Mouse (Mus musculus): ENCODE data around the gene Tspan9. TPM values are rescaled to one million over a fixed set of nuclear protein-coding genes. Genes with fewer than 3 reads are reported as not detected.

Gene Tspan9
- polyA plus RNA-seq, 1 experiment, result 29.8 TPM

DNA sequence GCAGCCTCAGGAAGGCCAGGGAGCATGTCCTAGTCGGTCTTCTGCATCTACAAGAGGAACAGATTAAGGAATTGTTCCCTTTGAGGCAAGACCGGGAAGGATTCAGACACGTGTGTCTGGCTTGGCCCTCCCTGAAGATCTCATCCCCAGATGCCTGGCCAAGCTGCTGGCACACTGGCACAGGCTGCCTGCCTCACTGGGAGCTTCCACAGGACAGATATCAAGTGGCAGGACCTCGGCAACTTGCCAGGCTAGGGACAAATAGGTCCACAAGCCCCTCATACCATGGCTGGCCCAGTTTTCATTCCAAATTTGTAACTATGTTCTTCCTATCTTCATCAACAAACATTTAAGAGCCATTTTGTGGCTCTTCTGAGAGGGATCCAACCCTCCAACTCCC is 16.5 kb downstream of the Tspan9 start:
- TF ChIP-seq POLR2A (IDR thresholded peaks at IDR 0.05; ENCODE audit: low read depth, low read length), result no peak
- TF ChIP-seq CTCF (IDR thresholded peaks at IDR 0.05; ENCODE audit: extremely low read depth, insufficient read depth, insufficient read length, insufficient replicate concordance), result no peak
- H3K27ac ChIP-seq (ENCODE audit: insufficient read depth, low read length), result no peak overlapping the region
- H3K36me3 ChIP-seq (ENCODE audit: control insufficient read depth, insufficient read depth, low read length), result no peaks in the 10 kb centered on the region
- H3K4me3 ChIP-seq (ENCODE audit: extremely low read depth, insufficient read depth, insufficient read length), result no peak overlapping the region
- 85% methylated on average over 4 of the region's 4 CpGs for WGBS
- no peaks in the 10 kb centered on the region for H3K27me3 ChIP-seq (ENCODE audit: control insufficient read depth, insufficient read depth, low read length)
- H3K4me1 ChIP-seq (ENCODE audit: control insufficient read depth, insufficient read depth, insufficient read length), result no peaks in the 10 kb centered on the region
- no peak for DNase-seq (ENCODE audit: low read depth in 1 of 2, low spot score in 2 of 2)

GRCm38 (mm10) chr6:128125464-128125863 is 17.9 kb downstream of the Tspan9 start:
- DNase-seq (ENCODE audit: low read depth in 1 of 2, low spot score in 2 of 2), result no peak
- TF ChIP-seq POLR2A (IDR thresholded peaks at IDR 0.05; ENCODE audit: low read depth, low read length), result no peak
- no peak for TF ChIP-seq CTCF (IDR thresholded peaks at IDR 0.05; ENCODE audit: extremely low read depth, insufficient read depth, insufficient read length, insufficient replicate concordance)
- Histone ChIP-seq H3K4me3 (ENCODE audit: extremely low read depth, insufficient read depth, insufficient read length) (no peak overlapping the region), H3K27me3 (ENCODE audit: control insufficient read depth, insufficient read depth, low read length) (no peaks in the 10 kb centered on the region), H3K36me3 (ENCODE audit: control insufficient read depth, insufficient read depth, low read length) (no peaks in the 10 kb centered on the region), H3K27ac (ENCODE audit: insufficient read depth, low read length) (no peak overlapping the region), H3K4me1 (ENCODE audit: control insufficient read depth, insufficient read depth, insufficient read length) (no peaks in the 10 kb centered on the region)
- WGBS, result 84% methylated on average over 3 of the region's 3 CpGs

- no peak for DNase-seq (ENCODE audit: low read depth in 1 of 2, low spot score in 2 of 2)
- Histone ChIP-seq H3K27ac (ENCODE audit: insufficient read depth, low read length) (peak overlapping the region; percentile 35), H3K27me3 (ENCODE audit: control insufficient read depth, insufficient read depth, low read length) (no peaks in the 10 kb centered on the region), H3K4me3 (ENCODE audit: extremely low read depth, insufficient read depth, insufficient read length) (no peak overlapping the region), H3K36me3 (ENCODE audit: control insufficient read depth, insufficient read depth, low read length) (no peaks in the 10 kb centered on the region), H3K4me1 (ENCODE audit: control insufficient read depth, insufficient read depth, insufficient read length) (no peaks in the 10 kb centered on the region)
- TF ChIP-seq POLR2A (IDR thresholded peaks at IDR 0.05; ENCODE audit: low read depth, low read length), result no peak
- no peak for TF ChIP-seq CTCF (IDR thresholded peaks at IDR 0.05; ENCODE audit: extremely low read depth, insufficient read depth, insufficient read length, insufficient replicate concordance)
- WGBS, result 78% methylated on average over 10 of the region's 10 CpGs
Measured at GRCm38 (mm10) chr6:128124222-128124971, 19.0 kb downstream of the Tspan9 start.

- H3K4me1 ChIP-seq (ENCODE audit: control insufficient read depth, insufficient read depth, insufficient read length), result no peaks in the 10 kb centered on the region
- 79% methylated on average over 5 of the region's 5 CpGs for WGBS
- H3K4me3 ChIP-seq (ENCODE audit: extremely low read depth, insufficient read depth, insufficient read length), result no peak overlapping the region
- no peaks in the 10 kb centered on the region for H3K27me3 ChIP-seq (ENCODE audit: control insufficient read depth, insufficient read depth, low read length)
- no peaks in the 10 kb centered on the region for H3K36me3 ChIP-seq (ENCODE audit: control insufficient read depth, insufficient read depth, low read length)
- H3K27ac ChIP-seq (ENCODE audit: insufficient read depth, low read length), result no peak overlapping the region
- DNase-seq (ENCODE audit: low read depth in 1 of 2, low spot score in 2 of 2), result no peak
- TF ChIP-seq POLR2A (IDR thresholded peaks at IDR 0.05; ENCODE audit: low read depth, low read length) (no peak), CTCF (IDR thresholded peaks at IDR 0.05; ENCODE audit: extremely low read depth, insufficient read depth, insufficient read length, insufficient replicate concordance) (no peak)
Measured at GRCm38 (mm10) chr6:128122127-128122526, 21.3 kb downstream of the Tspan9 start.

DNA sequence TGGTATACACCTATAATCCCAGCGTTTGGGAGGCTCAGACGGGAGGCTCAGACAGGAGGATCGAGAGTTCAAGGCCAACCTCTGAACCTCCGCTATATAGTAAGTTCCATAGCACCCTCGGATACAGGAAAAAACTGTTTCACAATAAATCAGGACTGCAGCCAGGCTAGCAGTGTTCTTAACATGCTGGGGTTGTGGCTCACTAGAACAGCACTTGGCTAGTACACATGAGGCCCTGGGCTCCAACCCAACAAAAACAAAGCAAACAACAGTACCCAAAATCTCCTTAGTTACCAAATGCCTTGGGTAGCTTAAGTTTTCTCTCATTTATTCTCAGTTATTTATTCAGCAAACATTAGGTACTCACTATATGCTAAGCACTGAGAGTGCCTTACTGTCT is 21.7 kb downstream of the Tspan9 start:
- no peak for TF ChIP-seq CTCF (IDR thresholded peaks at IDR 0.05; ENCODE audit: extremely low read depth, insufficient read depth, insufficient read length, insufficient replicate concordance)
- no peak for TF ChIP-seq POLR2A (IDR thresholded peaks at IDR 0.05; ENCODE audit: low read depth, low read length)
- H3K36me3 ChIP-seq (ENCODE audit: control insufficient read depth, insufficient read depth, low read length), result no peaks in the 10 kb centered on the region
- 86% methylated on average over 5 of the region's 5 CpGs for WGBS
- no peaks in the 10 kb centered on the region for H3K27me3 ChIP-seq (ENCODE audit: control insufficient read depth, insufficient read depth, low read length)
- H3K27ac ChIP-seq (ENCODE audit: insufficient read depth, low read length), result no peak overlapping the region
- H3K4me1 ChIP-seq (ENCODE audit: control insufficient read depth, insufficient read depth, insufficient read length), result no peaks in the 10 kb centered on the region
- no peak overlapping the region for H3K4me3 ChIP-seq (ENCODE audit: extremely low read depth, insufficient read depth, insufficient read length)
- DNase-seq (ENCODE audit: low read depth in 1 of 2, low spot score in 2 of 2), result no peak

DNA sequence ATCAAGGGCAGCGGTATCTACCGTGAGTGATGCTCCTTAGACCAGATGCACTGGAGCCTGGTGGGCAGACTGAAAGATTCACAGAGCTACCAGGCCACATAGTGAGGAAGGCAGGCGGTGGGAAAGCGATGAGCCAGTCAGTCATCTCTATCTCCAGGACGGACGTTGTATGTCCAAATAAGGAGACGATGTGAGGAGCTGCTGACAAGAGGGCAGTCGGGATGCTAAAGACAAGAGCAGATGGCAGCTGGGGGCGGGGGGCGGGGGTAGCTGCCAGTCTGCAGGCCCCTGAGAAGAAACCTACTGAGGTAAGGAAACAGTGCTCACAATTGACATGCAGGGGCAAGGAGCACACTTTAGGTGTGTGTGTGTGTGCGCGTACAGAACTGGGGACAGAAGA is 22.6 kb downstream of the Tspan9 start:
- no peak for TF ChIP-seq POLR2A (IDR thresholded peaks at IDR 0.05; ENCODE audit: low read depth, low read length)
- TF ChIP-seq CTCF (IDR thresholded peaks at IDR 0.05; ENCODE audit: extremely low read depth, insufficient read depth, insufficient read length, insufficient replicate concordance), result no peak
- H3K4me1 ChIP-seq (ENCODE audit: control insufficient read depth, insufficient read depth, insufficient read length), result no peaks in the 10 kb centered on the region
- H3K27me3 ChIP-seq (ENCODE audit: control insufficient read depth, insufficient read depth, low read length), result no peaks in the 10 kb centered on the region
- H3K27ac ChIP-seq (ENCODE audit: insufficient read depth, low read length), result no peak overlapping the region
- H3K36me3 ChIP-seq (ENCODE audit: control insufficient read depth, insufficient read depth, low read length), result no peaks in the 10 kb centered on the region
- DNase-seq (ENCODE audit: low read depth in 1 of 2, low spot score in 2 of 2), result no peak
- H3K4me3 ChIP-seq (ENCODE audit: extremely low read depth, insufficient read depth, insufficient read length), result no peak overlapping the region
- WGBS, result 96% methylated on average over 12 of the region's 12 CpGs

DNA sequence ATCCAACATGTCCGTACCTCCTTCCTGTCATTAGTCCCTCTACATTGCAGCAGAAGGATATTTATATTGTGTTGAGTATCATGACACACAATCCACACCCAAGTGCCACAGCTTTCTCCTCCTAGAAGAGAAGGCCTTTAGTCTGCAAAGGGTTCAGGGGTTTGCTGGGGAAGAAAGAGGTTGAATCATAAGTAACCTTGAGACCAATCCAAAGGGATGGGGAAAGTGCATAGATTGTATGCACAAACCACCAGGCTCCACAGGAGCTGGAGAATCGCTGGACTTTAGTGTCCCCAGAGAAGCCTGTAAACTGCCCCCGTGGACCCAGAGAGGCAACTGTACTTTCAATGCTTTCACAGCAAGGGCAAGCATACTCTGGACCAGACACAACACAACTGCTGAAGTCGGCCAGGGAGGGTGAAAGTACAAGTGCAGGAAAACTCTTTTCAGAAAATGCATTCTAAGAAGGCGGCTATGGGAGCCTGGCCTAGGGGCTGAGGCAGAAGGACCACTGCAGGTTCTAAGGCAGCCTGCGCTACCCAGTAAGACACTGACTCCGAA is 24.6 kb downstream of the Tspan9 start:
- Histone ChIP-seq H3K36me3 (ENCODE audit: control insufficient read depth, insufficient read depth, low read length) (no peaks in the 10 kb centered on the region), H3K4me1 (ENCODE audit: control insufficient read depth, insufficient read depth, insufficient read length) (no peaks in the 10 kb centered on the region), H3K4me3 (ENCODE audit: extremely low read depth, insufficient read depth, insufficient read length) (no peak overlapping the region), H3K27ac (ENCODE audit: insufficient read depth, low read length) (no peak overlapping the region), H3K27me3 (ENCODE audit: control insufficient read depth, insufficient read depth, low read length) (no peaks in the 10 kb centered on the region)
- TF ChIP-seq POLR2A (IDR thresholded peaks at IDR 0.05; ENCODE audit: low read depth, low read length), result no peak
- WGBS, result 94% methylated on average over 7 of the region's 7 CpGs
- no peak for DNase-seq (ENCODE audit: low read depth in 1 of 2, low spot score in 2 of 2)
